Mouse (Mus musculus) lung, adult 18-20 months (tissue): ENCODE measurements at regions not wholly inside any gene's neighbourhood (a gene's known extent, or its start where the extent isn't known, plus 50 kb on each side); places are given as distances from the start of the nearest gene placed in this dataset.
"Not testable (repeated sequence)": the region's sequence is repeated elsewhere in the genome, so short reads cannot be mapped to it uniquely, and the experiment has no call there.

ENCODE experiments used
- DNase-seq, 2 experiments: peaks; one replicate each; pipeline ENCODE4 v3.0.0; 2022; ENCODE audit warnings: mixed read lengths in 2 of 2

- not testable (repeated sequence) for DNase-seq
These were observed 189.2 kb upstream of the Rapgef5 start for GRCm38 (mm10) chr12:117327086-117327485.

GRCm38 (mm10) chr12:117330418-117330817, 185.9 kb upstream of the Rapgef5 start:
- DNase-seq = no peak

GRCm38 (mm10) chr12:117336856-117337255, 179.4 kb upstream of the Rapgef5 start:
- DNase-seq = no peak

GRCm38 (mm10) chr12:117342321-117342720, 174.0 kb upstream of the Rapgef5 start:
- DNase-seq = no peak

GRCm38 (mm10) chr12:117343121-117343520, 173.2 kb upstream of the Rapgef5 start:
- DNase-seq = no peak

GRCm38 (mm10) chr12:117343605-117344004, 172.7 kb upstream of the Rapgef5 start:
- not testable (repeated sequence) for DNase-seq

- DNase-seq = no peak
These were observed 171.8 kb upstream of the Rapgef5 start for GRCm38 (mm10) chr12:117344266-117345087.

- DNase-seq = peak in 1 of 2 experiments; percentile 2
These were observed 170.9 kb upstream of the Rapgef5 start for GRCm38 (mm10) chr12:117345088-117345977.

- DNase-seq = no peak
These were observed 170.2 kb upstream of the Rapgef5 start for GRCm38 (mm10) chr12:117346091-117346490.

GRCm38 (mm10) chr12:117347135-117347534, 169.1 kb upstream of the Rapgef5 start:
- DNase-seq = no peak

GRCm38 (mm10) chr12:117348516-117348915, 167.8 kb upstream of the Rapgef5 start:
- no peak for DNase-seq

GRCm38 (mm10) chr12:117351900-117352299, 164.4 kb upstream of the Rapgef5 start:
- no peak for DNase-seq

- DNase-seq = no peak
These were observed 163.8 kb upstream of the Rapgef5 start for GRCm38 (mm10) chr12:117352511-117352910.

- DNase-seq = no peak
These were observed 163.3 kb upstream of the Rapgef5 start for GRCm38 (mm10) chr12:117352938-117353337.

- no peak for DNase-seq
These were observed 158.5 kb upstream of the Rapgef5 start for GRCm38 (mm10) chr12:117357811-117358210.

GRCm38 (mm10) chr12:117358891-117359290, 157.4 kb upstream of the Rapgef5 start:
- DNase-seq = no peak

GRCm38 (mm10) chr12:117360215-117360614, 156.1 kb upstream of the Rapgef5 start:
- DNase-seq = no peak

GRCm38 (mm10) chr12:117361826-117362225, 154.5 kb upstream of the Rapgef5 start:
- no peak for DNase-seq

GRCm38 (mm10) chr12:117363457-117363856, 152.8 kb upstream of the Rapgef5 start:
- DNase-seq = not testable (repeated sequence)

GRCm38 (mm10) chr12:117365181-117365580, 151.1 kb upstream of the Rapgef5 start:
- no peak for DNase-seq

- DNase-seq = no peak
These were observed 150.4 kb upstream of the Rapgef5 start for GRCm38 (mm10) chr12:117365876-117366275.

GRCm38 (mm10) chr12:117378297-117378887, 137.9 kb upstream of the Rapgef5 start:
- DNase-seq = no peak
